Mouse (Mus musculus): ENCODE results near the gene Ephx1.
A peak's percentile ranks its signal among the peaks of the same experiment; 100 is the strongest.
"Not testable (repeated sequence)": the region's sequence is repeated elsewhere in the genome, so short reads cannot be mapped to it uniquely, and the experiment has no call there.

The Ephx1 gene

DNA sequence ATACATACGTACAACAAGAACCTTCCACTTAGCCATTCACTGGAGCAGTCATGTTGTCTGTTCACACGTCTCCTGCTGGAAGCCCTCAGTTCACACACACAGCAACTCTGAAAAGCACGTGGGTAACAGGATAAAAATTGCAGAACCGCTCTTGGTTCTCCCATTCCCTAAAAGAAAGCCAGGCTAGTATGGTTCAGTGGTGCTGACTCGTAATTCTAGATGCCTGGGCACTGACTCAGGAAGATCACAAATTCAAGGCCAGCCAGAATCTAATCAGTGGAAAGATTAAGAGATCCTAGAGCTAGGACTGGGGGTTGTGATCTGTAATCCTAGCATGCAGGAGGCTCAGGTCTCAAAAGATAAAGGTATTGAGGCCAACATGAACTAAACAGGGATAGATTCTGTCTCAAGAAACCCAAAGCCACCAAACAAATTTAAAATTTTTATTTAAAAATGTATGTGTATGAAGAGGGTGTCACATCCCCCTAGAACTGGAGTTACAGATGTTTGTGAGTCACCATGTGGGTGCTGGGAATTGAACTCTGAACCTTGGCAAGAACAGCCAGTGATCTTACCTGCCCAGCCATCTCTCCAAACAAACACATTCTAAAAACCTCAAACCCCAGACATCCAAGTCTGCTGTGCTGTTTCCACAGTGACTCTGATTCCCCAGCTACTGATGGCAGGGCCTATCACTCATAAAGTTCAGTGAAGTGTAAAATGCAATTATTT is at the start of gene Ephx1:
Gene Ephx1 (minus strand): TSS at position 149 of the 732 bp plus-strand sequence.
- no peak for DNase-seq (ENCODE audit: low spot score)

DNA sequence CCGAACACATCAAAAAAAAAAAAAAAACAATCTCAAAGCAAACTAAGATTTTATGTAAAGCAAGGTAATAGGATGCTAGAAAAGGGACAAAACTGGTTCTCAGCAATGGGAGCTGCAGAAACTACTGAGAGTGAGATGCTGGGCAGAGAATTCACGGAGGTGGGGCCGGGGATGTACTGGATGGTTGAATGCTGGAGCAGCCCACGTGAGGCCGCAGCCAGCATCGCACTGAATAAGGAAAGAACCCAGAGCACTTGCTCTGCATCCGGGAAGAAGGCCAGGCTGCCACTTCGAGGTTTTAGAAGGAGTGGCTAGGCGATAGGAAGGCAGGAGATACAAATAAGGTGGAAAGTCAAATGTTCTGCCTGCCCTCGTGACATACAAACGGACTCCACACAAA is 49.0 kb upstream of the Ephx1 start:
- DNase-seq (ENCODE audit: low spot score) = no peak

- no peak for DNase-seq (ENCODE audit: low spot score)
Measured at GRCm38 (mm10) chr1:181068344-181068743, 47.6 kb upstream of the Ephx1 start.

- no peak for DNase-seq (ENCODE audit: low spot score)
Measured at GRCm38 (mm10) chr1:181064648-181065047, 43.9 kb upstream of the Ephx1 start.

DNA sequence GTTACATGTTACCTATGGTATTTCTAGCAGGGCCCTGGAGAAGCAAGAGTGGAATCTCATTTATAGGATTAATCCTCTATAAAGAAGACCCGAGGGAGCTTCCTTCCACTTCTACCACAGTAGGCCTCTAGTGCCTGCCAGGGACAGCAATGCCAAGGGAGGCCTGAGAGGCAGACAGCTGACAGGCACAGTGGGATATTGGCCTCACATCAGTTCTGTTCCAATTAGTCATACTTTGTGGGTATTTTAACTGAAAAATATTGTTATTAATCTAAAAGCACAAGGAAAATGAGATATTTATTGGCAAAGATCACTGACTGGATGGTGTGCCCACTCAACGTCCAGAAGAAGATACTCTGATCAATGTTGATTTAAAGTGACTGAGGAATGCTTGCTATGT is 43.3 kb upstream of the Ephx1 start:
- no peak for DNase-seq (ENCODE audit: low spot score)

DNA sequence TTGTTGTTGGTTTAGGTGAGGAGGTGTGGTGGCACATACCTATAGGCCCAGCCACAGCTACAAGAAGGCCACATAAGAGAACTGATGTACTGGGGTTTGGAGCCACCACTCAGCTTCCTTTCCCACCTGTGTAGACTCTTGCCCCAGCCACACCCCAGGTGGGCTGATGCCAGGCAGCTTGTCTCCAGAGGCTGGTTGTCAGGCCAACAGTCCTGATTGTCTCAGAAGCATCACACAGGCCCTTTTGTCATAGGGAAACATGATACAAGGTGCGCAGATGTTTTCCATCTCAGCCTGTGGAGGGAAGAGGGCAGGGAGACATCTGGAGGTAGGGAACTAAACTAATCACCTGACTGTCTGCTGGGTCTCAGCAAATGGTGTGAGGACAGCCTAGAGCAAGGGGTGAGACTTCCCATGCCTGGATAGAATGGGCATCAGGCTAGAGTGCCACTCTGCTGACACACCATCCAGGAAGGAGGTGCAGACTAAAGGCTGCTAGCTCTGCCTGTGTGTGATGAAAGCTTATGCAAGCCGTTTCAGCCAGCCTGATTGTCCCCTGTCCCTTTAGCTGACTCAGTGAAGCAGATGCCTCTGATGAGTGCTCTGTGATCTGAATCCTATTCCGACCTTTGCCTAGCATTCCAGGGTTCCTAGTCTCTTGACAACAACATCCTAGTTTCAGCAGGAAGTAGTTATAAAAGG is 41.2 kb upstream of the Ephx1 start:
- DNase-seq (ENCODE audit: low spot score) = no peak

DNA sequence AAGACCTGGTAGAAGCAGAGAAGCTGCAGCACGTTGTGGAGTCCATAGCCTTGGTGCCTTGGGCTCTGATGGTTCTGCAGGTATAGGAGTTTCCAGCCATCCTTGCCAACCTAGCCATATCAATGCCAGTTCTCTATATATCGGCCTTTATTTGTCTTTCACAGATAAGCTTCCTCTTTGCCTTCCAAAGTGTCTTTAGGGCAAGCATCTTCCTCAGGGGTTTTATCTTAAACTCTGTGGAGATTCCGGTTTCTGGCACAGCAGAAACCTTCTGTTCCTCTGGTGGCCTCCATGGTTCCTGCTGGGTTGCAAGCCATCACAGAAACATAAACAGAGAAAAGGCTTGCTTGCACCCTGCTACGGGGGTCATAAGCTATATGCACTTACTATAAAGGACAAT is 32.2 kb upstream of the Ephx1 start:
- no peak for DNase-seq (ENCODE audit: low spot score)

DNA sequence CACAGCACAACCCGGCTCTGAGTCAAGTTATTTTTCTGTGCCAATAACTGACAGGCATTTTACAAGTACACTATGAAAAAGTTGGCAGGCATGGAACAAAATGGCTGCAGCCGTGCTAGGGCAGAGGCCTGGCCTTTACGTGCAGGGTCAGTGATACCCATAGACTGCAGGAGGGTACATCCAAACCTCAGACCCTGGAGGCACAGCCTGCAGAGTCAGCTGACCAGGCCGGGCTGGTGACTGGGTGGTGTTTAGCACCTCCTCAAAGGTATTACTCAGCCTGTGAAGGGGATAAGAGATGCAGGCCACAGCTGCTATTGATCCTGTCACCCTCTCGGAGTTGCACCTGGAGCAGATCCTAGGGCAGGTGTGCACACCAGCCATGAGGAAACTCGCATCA is 30.2 kb upstream of the Ephx1 start, which contains the start of gene 9130409I23Rik:
Gene 9130409I23Rik (plus strand): TSS at position 301 of the 400 bp plus-strand sequence.
- DNase-seq (ENCODE audit: low spot score) = no peak

DNA sequence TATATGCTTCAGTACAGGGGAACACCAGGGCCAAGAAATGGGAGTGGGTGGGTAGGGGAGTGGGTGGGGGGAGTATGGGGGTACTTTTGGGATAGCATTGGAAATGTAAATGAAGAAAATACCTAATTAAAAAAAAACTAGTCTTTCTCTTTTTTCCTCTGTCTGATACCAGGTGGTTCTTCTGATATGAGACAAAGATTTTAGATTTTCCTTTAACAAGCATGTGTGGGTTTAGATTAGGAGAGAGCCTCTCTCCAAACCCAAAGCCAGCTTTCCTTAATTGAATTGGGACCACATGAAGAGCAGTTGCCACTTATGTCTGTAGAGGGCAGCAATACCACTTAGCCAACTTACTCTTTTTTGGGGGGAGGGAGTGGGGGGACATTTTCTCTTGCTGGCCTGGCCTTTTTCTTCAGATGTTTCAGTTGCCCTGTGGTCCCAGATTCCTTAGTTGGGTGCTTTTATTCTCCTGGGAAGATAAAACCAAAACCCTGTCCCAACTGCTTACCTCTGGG is 28.7 kb upstream of the Ephx1 start:
- no peak for DNase-seq (ENCODE audit: low spot score)

- no peak for DNase-seq (ENCODE audit: low spot score)
Measured at GRCm38 (mm10) chr1:181047520-181047919, 26.8 kb upstream of the Ephx1 start.

DNA sequence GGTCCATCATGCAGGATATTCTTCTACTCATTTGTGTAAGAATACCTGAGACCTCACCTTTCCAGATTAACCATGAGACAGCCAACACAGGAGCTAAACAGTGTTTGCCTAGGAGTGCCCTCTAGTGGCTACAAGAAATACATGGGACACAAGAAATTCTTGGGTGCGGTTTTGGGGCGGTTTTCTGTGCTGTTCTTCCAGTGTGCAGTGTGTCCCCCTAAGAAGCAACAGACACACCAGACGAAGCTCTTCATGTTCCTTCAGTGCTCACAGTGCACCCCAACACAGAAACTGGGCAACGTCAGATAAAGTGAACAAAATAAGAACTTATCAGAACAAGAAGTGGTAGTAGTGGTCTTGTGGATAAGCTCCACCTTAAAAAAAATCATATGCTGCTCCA is 18.9 kb upstream of the Ephx1 start:
- DNase-seq (ENCODE audit: low spot score) = no peak

DNA sequence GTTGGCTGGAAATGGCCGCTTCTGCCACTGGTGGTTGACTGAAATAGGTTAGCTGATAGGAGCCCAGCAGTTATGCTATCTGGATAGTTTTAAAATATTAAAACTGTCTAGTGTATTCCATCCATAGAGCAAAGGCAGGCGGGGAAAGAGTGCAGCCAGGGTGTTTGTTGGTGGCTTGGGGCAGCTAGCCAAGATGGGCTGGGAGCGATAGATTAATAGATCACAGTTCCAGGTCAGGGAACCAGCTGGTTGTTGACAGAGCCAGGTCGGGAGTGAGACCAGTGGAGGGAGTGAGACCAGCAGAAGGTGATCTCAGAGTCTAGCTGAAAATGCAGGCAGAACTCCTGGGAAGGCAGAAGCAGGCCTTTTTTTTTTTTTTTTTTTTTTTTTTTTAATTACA is 16.9 kb upstream of the Ephx1 start:
- DNase-seq (ENCODE audit: low spot score) = no peak

GRCm38 (mm10) chr1:181035015-181035778 is 14.5 kb upstream of the Ephx1 start:
- not testable (repeated sequence) for DNase-seq (ENCODE audit: low spot score)

DNA sequence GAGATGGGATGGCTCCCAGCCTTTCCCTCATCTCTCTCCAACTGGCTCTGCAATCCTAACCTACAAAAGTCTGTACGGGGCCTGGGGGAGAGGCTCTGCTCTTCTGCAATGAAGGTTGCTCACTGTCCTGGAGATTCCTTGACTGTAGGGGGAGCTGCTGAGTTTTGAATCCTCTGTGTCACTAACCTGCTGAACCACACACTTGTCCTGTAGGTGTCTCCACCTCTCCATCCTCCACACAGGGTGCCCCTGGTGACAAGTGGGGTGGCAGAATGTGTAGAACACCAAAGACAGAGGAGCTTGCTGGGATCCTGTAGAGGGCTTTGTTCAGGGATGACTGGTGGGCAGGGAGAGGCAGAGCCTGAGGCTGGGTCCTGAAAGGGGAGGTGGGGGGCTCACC is 1.6 kb upstream of the Ephx1 start:
- no peak for DNase-seq (ENCODE audit: low spot score)

- DNase-seq (ENCODE audit: low spot score) = no peak
Measured at GRCm38 (mm10) chr1:181021488-181021865, 773 bp upstream of the Ephx1 start.

DNA sequence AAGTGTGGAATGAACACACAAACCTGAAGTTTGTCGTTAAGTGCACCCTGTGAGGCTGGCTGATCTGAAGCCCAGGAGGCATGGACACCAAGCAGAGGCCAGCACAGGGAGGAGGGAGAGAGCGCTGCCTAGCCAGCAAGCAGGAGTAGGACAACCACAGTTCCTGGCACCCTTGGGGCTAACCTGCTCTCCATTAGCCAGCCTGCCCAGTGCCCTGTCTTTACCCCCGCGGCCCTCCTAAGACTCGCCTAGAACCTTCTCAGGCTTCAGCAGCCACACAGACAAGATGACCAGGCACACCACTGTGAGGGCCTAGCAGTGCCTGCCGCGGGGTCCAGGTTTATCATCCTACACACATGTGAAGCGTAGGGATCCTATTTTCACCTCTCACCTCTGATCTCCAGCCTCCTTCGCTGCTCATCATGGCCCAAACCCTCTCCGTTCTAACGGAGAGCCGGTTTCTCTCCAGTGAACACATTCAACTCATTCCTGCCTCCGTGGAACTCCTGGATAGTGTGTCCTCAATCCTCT is 2.7 kb downstream of the Ephx1 start:
- DNase-seq (ENCODE audit: low spot score) = no peak

GRCm38 (mm10) chr1:181017212-181017711 is 3.4 kb downstream of the Ephx1 start:
- peak; percentile 41 for DNase-seq (ENCODE audit: low spot score)

GRCm38 (mm10) chr1:181016532-181017131 is 4.1 kb downstream of the Ephx1 start:
- DNase-seq (ENCODE audit: low spot score) = no peak

DNA sequence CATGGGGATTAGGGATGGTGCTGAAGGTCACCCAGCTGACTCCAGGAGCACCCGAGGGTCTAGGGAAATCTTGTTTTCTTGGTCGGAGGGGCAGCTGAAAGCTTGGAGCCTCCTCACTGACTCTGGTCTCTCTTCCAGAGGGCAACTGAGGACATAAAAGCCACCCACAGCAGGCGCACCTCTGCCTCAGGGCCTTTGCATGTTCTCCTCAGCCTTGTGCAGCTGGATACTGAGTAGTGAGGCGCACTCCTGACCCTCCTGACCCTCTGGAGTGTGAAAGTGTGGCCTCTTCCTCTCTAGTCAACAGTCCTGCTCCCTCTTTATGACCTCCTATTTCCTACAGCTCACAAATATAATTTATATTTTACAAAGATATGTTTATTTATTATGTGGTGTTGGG is 4.7 kb downstream of the Ephx1 start:
- no peak for DNase-seq (ENCODE audit: low spot score)

GRCm38 (mm10) chr1:181015558-181015957 is 5.1 kb downstream of the Ephx1 start:
- DNase-seq (ENCODE audit: low spot score) = no peak

DNA sequence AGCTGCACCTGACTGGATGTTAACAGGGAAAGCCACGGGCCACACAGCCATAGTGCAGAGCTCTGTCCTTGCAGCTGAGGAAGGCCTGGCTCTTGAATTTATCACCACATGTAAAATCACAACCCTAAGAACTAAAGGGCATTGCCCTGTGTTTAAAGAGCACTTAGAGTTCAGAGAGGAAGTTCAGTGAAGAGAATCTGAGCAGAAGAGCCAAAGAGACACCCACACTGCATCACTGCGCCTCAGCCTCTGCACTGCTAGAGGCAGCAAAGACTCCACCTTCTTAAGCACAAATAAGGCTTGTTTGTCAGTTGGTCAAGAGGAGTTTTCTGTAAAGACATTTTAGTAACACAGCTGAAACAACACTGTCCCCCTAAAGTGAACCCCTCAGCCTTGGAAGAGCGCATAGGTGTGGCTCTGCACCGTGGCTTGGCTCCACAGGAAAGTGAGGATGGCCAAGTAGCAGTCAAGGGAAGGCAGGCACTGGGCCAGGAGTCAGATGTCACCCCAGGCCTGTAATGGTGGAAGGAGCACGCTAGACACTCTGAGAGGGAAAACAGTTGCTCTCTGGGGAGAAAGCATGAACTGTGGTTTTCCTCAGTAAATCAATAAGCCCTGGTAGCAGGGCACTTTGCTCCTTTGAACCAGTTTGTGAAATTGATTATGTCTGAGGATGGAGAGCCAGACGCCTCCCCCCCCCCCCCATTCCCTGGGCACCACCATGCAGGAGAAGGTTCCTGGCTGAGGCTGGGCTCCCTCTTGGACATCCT is 5.8 kb downstream of the Ephx1 start:
- DNase-seq (ENCODE audit: low spot score) = no peak
